Mouse (Mus musculus) T-helper 17 cell (primary cell): ENCODE results near the gene Ggn.
"Not testable (repeated sequence)": the region's sequence is repeated elsewhere in the genome, so short reads cannot be mapped to it uniquely, and the experiment has no call there.

Experiments
- in situ Hi-C, 2 experiments: fragments of 300-600 bp; cut with MboI, MseI; formaldehyde crosslinking; loops; 1 replicate in 1 of 2; 2 replicates in 1 of 2; pipeline ENCODE4 v1.15.1; 2025; ENCODE audit warnings: high pct_unique_total_duplicates in 2 of 2

The Ggn gene

DNA sequence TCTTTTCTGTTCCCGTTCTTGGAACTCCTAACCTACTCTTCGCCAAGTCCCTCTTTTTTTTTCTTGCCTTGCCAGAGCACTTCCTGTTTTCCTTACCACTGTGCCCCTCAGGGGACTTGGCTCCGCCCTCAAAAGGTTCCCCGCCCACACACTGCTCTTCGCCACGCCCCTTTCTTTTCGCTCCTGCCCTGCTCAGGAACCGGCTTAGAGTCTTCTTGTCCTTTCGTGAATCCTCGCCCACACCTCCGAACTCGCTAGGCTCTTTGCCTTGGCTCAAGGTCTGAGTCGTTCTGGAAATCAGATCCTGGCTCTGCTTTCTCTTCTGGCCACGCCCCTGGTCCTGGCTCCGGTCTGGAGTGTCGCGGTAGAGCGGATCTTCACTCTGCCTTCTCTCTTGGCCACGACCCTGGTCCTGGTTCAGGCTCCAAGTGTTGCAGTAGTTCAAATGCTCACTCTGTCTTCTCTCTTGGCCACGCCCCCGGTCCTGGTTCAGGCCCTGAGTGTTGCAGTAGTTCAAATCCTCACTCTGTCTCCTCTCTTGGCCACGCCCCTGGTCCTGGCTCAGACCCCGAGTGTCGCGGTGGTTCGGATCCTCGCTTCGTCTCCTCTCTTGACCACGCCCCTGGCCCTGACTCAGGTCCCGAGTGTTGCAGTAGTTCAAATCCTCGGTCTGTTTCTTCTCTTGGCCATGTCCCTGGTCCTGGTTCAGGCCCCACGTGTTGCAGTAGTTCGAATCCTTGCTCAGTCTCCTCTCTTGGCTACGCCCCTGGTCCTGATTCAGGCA is 41.6 kb downstream of the Ggn start:
- in situ Hi-C loops = no loop called here

DNA sequence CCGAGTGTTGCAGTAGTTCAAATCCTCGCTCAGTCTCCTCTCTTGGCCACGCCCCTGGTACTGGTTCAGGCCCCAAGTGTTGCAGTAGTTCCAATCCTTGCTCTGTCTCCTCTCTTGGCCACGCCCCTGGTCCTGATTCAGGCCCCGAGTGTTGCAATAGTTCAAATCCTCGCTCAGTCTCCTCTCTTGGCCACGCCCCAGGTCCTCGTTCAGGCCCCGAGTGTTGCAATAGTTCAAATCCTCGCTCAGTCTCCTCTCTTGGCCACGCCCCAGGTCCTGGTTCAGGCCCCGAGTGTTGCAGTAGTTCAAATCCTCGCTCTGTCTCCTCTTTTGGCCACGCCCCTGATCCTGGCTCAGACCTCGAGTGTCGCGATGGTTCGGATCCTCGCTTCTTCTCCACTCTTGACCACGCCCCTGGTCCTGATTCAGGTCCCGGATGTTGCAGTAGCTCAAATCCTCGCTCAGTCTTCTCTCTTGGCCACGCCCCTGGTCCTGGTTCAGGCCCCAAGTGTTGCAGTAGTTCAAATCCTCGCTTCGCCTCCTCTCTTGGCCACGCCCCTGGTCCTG is 42.3 kb downstream of the Ggn start:
- in situ Hi-C loops = no loop called here

DNA sequence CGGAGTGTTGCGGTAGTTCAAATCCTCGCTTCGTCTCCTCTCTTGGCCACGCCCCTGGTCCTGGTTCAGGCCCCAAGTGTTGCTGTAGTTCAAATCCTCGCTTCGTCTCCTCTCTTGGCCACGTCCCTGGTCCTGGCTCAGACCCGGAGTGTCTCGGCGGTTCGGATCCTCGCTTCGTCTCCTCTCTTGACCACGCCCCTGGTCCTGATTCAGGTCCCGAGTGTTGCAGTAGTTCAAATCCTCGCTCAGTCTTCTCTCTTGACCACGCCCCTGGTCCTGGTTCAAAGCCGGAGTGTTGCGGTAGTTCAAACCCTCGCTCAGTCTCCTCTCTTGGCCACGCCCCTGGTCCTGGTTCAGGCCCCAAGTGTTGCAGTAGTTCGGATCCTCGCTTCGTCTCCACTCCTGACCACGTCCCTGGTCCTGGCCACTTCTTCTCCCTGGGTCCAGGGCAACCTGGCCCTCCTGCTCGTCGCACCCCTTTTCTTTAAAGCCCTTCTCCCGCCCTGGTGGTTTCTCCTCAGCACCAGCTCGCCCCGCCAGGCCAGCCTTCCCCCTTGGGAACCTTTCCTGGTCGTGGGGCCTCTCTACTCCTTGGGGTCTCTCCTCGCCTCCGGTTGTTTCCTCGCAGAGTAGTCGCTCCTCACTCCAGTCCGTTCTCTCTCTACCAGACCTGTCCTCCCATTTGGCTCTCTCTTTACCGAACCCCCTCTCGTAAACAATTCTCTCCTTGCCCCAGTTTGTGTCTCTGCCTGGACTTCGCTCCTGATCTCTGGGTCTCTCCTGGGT is 43.0 kb downstream of the Ggn start:
- in situ Hi-C loops = not testable (repeated sequence)

DNA sequence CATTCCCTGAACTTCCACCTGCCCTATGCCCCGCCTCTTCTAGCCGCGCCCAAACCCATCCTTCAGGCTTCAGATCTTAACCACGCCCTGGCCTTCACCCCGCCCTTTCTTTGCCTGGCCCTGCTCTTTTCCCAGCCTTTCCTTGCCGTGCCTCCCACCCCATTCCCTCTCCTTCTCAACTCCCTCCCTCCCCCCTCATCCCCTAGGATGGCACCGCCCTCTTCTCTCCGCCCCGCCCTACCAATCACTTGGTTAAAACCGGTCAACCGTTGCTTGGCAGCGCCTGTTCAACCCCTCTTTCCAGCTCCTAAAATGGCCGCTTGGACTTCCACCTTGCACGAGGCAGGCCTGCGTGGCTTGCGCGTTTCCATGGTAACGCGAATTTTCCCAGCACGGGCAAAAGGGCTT is 43.7 kb downstream of the Ggn start, which contains the start of gene Catsperg1:
Gene Catsperg1 (minus strand): TSS at position 361 of the 408 bp plus-strand sequence.
- in situ Hi-C loops = no loop called here

DNA sequence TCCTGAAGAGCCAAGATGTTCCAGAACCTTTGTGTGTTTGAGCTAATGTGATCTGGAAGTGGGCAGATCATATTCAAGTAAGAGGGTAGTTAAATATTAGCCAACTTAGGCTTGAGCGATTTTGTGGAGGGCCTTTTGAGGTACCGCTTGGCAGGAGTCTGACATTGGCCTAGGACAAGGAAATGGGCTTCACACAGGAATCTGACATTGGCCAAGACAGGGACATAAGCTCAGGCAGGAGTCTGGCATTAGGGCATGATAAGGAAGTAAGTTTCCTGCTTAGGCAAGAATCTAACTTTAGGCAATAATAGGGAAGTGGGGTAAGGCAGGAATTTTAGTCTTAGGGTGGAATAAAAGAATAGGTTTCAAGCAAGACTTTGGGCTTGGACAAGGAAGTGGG is 44.2 kb downstream of the Ggn start:
- in situ Hi-C loops = no loop called here

DNA sequence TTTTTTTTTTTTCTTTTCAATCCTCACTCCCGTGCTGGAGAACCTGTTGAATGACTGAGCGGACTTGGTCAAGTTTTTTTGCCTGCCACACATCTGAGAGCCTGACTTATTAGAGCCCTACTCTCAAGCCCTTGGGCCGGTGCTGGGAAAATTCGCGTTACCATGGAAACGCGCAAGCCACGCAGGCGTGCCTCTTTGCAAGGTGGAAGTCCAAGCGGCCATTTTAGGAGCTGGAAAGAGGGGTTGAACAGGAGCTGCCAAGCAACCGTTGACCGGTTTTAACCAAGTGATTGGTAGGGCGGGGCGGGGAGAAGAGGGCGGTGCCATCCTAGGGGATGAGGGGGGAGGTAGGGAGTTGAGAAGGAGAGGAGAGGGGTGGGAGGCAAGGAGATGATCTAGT is 44.8 kb downstream of the Ggn start:
- in situ Hi-C loops = no loop called here
